Mouse (Mus musculus) left cerebral cortex, adult 2 months (tissue): ENCODE measurements around the gene Mcm3ap. TPM values are rescaled to one million over a fixed set of nuclear protein-coding genes. Genes with fewer than 3 reads are reported as not detected.
A peak's percentile ranks its signal among the peaks of the same experiment; 100 is the strongest.

ENCODE experiments used
- DNase-seq, 2 experiments: peaks; one replicate each; pipeline ENCODE4 v3.0.0; 2021 to 2022; ENCODE audit warnings: low spot score in 2 of 2, mixed read lengths in 1 of 2; ENCODE audit errors: extremely low spot score in 1 of 2
- H3K27ac ChIP-seq: fragments of 200-600 bp; 2 replicates; pipeline ENCODE4 v1.8.1; 2022
- H3K4me3 ChIP-seq: fragments of 200-600 bp; 2 replicates; pipeline ENCODE4 v1.8.1; 2022
- CTCF ChIP-seq: fragments of 200-600 bp; IDR thresholded peaks from 2 replicates; pipeline ENCODE4 v1.8.1; 2022; ENCODE audit warnings: antibody characterized with exemption, mild to moderate bottlenecking, moderate library complexity
- intact Hi-C: fragments of 180-260 bp; cut with DNase I; formaldehyde crosslinking; loops from one replicate; pipeline ENCODE4 v1.15.1; 2025
- total RNA-seq, 2 experiments: library from RNA; stranded (reverse); gene quantifications; 2 replicates each; pipeline ENCODE4 v1.2.3; 2021

Gene Mcm3ap
- total RNA-seq, 2 experiments from 2014 or later: 48.4 to 49.0 TPM

GRCm38 (mm10) chr10:76497522-76497921 lies 28.8 kb downstream of the Mcm3ap start:
- no peak overlapping the region for H3K27ac ChIP-seq
- intact Hi-C loops: no loop called here

GRCm38 (mm10) chr10:76504271-76504943 lies 35.7 kb downstream of the Mcm3ap start:
- Histone ChIP-seq H3K4me3 (no peak overlapping the region), H3K27ac (no peak overlapping the region)
- no peak for TF ChIP-seq CTCF
- no peak for DNase-seq
- intact Hi-C loops: no loop called here

More at GRCm38 (mm10) chr10:76497522-76497921, 28.8 kb downstream of the Mcm3ap start:
- no peak for TF ChIP-seq CTCF
- no peak for DNase-seq
- no peak overlapping the region for H3K4me3 ChIP-seq

- intact Hi-C loops: no loop called here
- Histone ChIP-seq H3K27ac (no peak overlapping the region), H3K4me3 (no peak overlapping the region)
- no peak for DNase-seq
- no peak for TF ChIP-seq CTCF
Observed at GRCm38 (mm10) chr10:76505865-76506264, 37.1 kb downstream of the Mcm3ap start.

GRCm38 (mm10) chr10:76512965-76513583 lies 44.3 kb downstream of the Mcm3ap start:
- DNase-seq: peak; percentile 25 to 37
- intact Hi-C loops: no loop called here
- H3K27ac ChIP-seq: no peak overlapping the region
- no peak overlapping the region for H3K4me3 ChIP-seq
- peak; percentile 57 for TF ChIP-seq CTCF

- DNase-seq: peak in 1 of 2 experiments; percentile 21
- TF ChIP-seq CTCF: no peak
- H3K4me3 ChIP-seq: peak overlapping the region; percentile 72
- H3K27ac ChIP-seq: 0 out of 2 replicates have a peak overlapping the region, but pooled peaks have one; percentile 37
- intact Hi-C loops: loop anchor here (2.0 kb wide), 1 partner anchor 20 kb away; no protein-coding TSS in a partner anchor
Observed at GRCm38 (mm10) chr10:76530922-76531321, 62.2 kb downstream of the Mcm3ap start.

- Histone ChIP-seq H3K27ac (peak within 1 kb of the TSS; percentile 51), H3K4me3 (peak within 1 kb of the TSS; percentile 72)
- TF ChIP-seq CTCF: peak; percentile 36
- intact Hi-C loops: loop anchor here (2.0 kb wide), 1 partner anchor 21 kb away; no protein-coding TSS in a partner anchor
- peak; percentile 97 to 98 for DNase-seq
Observed at GRCm38 (mm10) chr10:76531375-76531774, 62.6 kb downstream of the Mcm3ap start, which contains the start of gene Lss. Gene Lss (plus strand): TSS chr10:76531588.

- no peak for DNase-seq
- Histone ChIP-seq H3K27ac (peak overlapping the region; percentile 51), H3K4me3 (peak overlapping the region; percentile 72)
- intact Hi-C loops: loop anchor here (2.0 kb wide), 1 partner anchor 21 kb away; no protein-coding TSS in a partner anchor
- TF ChIP-seq CTCF: no peak
Observed at GRCm38 (mm10) chr10:76531828-76532227, 63.1 kb downstream of the Mcm3ap start.

- no peak overlapping the region for H3K4me3 ChIP-seq
- DNase-seq: no peak
- no peak for TF ChIP-seq CTCF
- intact Hi-C loops: no loop called here
- no peak overlapping the region for H3K27ac ChIP-seq
Observed at GRCm38 (mm10) chr10:76535526-76535925, 66.8 kb downstream of the Mcm3ap start.

- no peak for DNase-seq
- no peak for TF ChIP-seq CTCF
- Histone ChIP-seq H3K4me3 (no peak overlapping the region), H3K27ac (no peak overlapping the region)
- intact Hi-C loops: no loop called here
Observed at GRCm38 (mm10) chr10:76537619-76538018, 68.9 kb downstream of the Mcm3ap start.

- no peak overlapping the region for H3K27ac ChIP-seq
- no peak for DNase-seq
- intact Hi-C loops: no loop called here
- no peak for TF ChIP-seq CTCF
- H3K4me3 ChIP-seq: no peak overlapping the region
Observed at GRCm38 (mm10) chr10:76541336-76542085, 72.8 kb downstream of the Mcm3ap start.

GRCm38 (mm10) chr10:76542636-76543375 lies 74.1 kb downstream of the Mcm3ap start:
- intact Hi-C loops: no loop called here
- Histone ChIP-seq H3K27ac (no peak overlapping the region), H3K4me3 (no peak overlapping the region)
- no peak for DNase-seq
- no peak for TF ChIP-seq CTCF
